Mouse (Mus musculus) embryonic facial prominence, embryonic 11.5 days (tissue): ENCODE data around the gene Serpinh1. TPM values are rescaled to one million over a fixed set of nuclear protein-coding genes. Genes with fewer than 3 reads are reported as not detected.

Experiments
- ATAC-seq: fragments of 200-750 bp; cut with Nextera tagmentation; replicated peaks from 2 replicates; pipeline ENCODE4 v1.8.0; 2017; ENCODE audit warnings: low read depth; ENCODE audit not compliant: insufficient number of reproducible peaks, low FRiP score, low TSS enrichment
- DNase-seq: peaks from one replicate; pipeline ENCODE4 v3.0.0-alpha.2; 2015; ENCODE audit warnings: low spot score
- H3K27ac ChIP-seq: fragments of 300-500 bp; sonication (generic); replicated peaks from 2 replicates; pipeline ENCODE4 v1.5.1; 2014; ENCODE audit warnings: mild to moderate bottlenecking, low read depth, low read length, control low read depth
- H3K27me3 ChIP-seq: fragments of 300-500 bp; sonication (generic); 2 replicates; pipeline ENCODE4 v1.6.1; 2014; ENCODE audit warnings: mild to moderate bottlenecking, low read length, moderate library complexity, mixed read lengths; ENCODE audit not compliant: control insufficient read depth, insufficient read depth
- H3K36me3 ChIP-seq: fragments of 300-500 bp; sonication (generic); replicated peaks from 2 replicates; pipeline ENCODE4 v1.6.1; 2014; ENCODE audit warnings: low read depth, mild to moderate bottlenecking, low read length, moderate library complexity, mixed read lengths; ENCODE audit not compliant: control insufficient read depth, insufficient read depth
- H3K4me1 ChIP-seq: fragments of 300-500 bp; sonication (generic); 2 replicates; pipeline ENCODE4 v1.6.1; 2014; ENCODE audit warnings: low read length, mixed read lengths; ENCODE audit not compliant: control insufficient read depth, insufficient read depth
- H3K4me2 ChIP-seq: fragments of 300-500 bp; sonication (generic); 2 replicates; pipeline ENCODE4 v1.6.1; 2014; ENCODE audit warnings: low read depth, mild to moderate bottlenecking, control low read depth, low read length, moderate library complexity
- H3K4me3 ChIP-seq: fragments of 300-500 bp; sonication (generic); 2 replicates; pipeline ENCODE4 v1.5.1; 2014; ENCODE audit warnings: low read depth, low read length, control low read depth
- H3K9ac ChIP-seq: fragments of 300-500 bp; sonication (generic); replicated peaks from 2 replicates; pipeline ENCODE4 v1.6.1; 2014; ENCODE audit warnings: mild to moderate bottlenecking, control low read depth, low read length
- H3K9me3 ChIP-seq: fragments of 300-500 bp; sonication (generic); replicated peaks from 2 replicates; pipeline ENCODE4 v1.6.1; 2016; ENCODE audit warnings: mild to moderate bottlenecking, low read length, inconsistent platforms, mixed read lengths; ENCODE audit not compliant: control insufficient read depth
- WGBS: fragments of 180-500 bp; shearing (Covaris S2); extraction: QIAGEN DNeasy Blood & Tissue Kit; methylation state at CpG from one replicate; pipeline ENCODE4 v1.1.7; 2014; 5-methylcytosine and 5-hydroxymethylcytosine counted together
- polyA plus RNA-seq: library from polyadenylated mRNA; unstranded; fragments of >200 nt; fragmentation: Nextera tagmentation; extraction: Ambion mirVana; gene quantifications from 2 replicates; pipeline ENCODE4 v1.2.1, GENCODE M21; 2014

The Serpinh1 gene
- 373 and 399 TPM in 2 replicates for polyA plus RNA-seq

DNA sequence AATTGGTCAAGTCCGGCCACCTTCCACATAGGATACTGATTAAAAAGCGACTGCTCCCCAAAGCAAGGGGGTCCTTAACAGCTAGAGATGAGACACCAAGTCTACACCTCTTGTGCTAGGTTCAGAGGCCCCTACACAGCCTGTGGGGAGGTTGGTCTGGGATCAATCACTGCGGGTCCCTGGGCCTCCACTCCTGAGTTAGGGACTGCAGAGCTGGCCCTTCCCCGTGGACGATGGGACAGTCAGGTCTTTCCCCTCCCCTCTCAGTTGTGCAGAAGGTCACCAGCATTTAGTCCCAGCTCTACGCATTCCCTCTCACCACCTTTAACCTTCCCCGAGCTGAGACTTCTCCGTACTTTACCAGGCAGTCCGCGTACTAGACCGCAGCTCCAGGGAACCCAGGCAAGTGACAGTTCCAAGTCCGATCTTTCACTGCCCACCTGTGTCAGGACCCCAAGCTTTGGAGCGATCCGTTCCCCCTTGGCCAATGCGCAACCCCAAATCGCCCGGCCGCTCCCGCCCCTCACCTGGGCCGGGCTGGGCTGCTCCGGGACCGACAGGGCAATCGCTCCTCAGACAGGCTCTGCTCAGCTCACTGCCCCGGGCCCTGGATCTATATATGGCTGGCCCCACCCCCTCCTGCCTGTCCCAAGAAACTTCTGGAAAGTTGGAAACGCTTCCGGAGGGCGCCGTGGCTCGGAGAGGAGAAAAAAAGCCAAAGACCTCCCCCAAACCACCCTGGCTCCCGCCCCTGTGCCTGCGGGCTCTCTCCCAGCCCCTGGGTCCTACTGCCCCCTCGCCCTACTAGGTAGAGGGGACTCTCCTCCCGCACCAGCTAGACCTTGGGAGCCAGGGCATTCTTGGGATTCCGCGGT is at the start of gene Serpinh1:
Gene Serpinh1 (minus strand): TSS at position 714 of the 875 bp plus-strand sequence.
- DNase-seq (peak; percentile 94), ATAC-seq (peak; percentile 81)
- H3K4me2 ChIP-seq: peak within 1 kb of the TSS; percentile 87
- under 1% methylated on average over 35 of the region's 35 CpGs for WGBS
- H3K9ac ChIP-seq: peak within 1 kb of the TSS; percentile 90
- H3K4me3 ChIP-seq: peak within 1 kb of the TSS; percentile 69
- H3K36me3 ChIP-seq: peaks cover 16% of the 10 kb centered on the region
- H3K9me3 ChIP-seq: no peaks in the 10 kb centered on the region
- peaks cover 30% of the 10 kb centered on the region for H3K4me1 ChIP-seq
- peak within 1 kb of the TSS; percentile 88 for H3K27ac ChIP-seq
- H3K27me3 ChIP-seq: no peaks in the 10 kb centered on the region

GRCm38 (mm10) chr7:99402477-99402876 is 49.4 kb upstream of the Serpinh1 start:
- no peak overlapping the region for H3K27ac ChIP-seq

GRCm38 (mm10) chr7:99401373-99401772 is 48.3 kb upstream of the Serpinh1 start:
- Histone ChIP-seq H3K9ac (no peak overlapping the region), H3K4me1 (peaks cover 6% of the 10 kb centered on the region), H3K27ac (no peak overlapping the region), H3K36me3 (no peaks in the 10 kb centered on the region), H3K4me3 (no peak overlapping the region), H3K4me2 (no peak overlapping the region), H3K9me3 (no peaks in the 10 kb centered on the region), H3K27me3 (no peaks in the 10 kb centered on the region)
- 50% methylated on average over 8 of the region's 8 CpGs for WGBS
- ATAC-seq (no peak), DNase-seq (peak; percentile 47)

More at GRCm38 (mm10) chr7:99402477-99402876, 49.4 kb upstream of the Serpinh1 start:
- Histone ChIP-seq H3K36me3 (no peaks in the 10 kb centered on the region), H3K4me1 (peaks cover 6% of the 10 kb centered on the region), H3K4me2 (no peak overlapping the region), H3K9me3 (no peaks in the 10 kb centered on the region), H3K27me3 (no peaks in the 10 kb centered on the region), H3K4me3 (no peak overlapping the region), H3K9ac (no peak overlapping the region)
- 79% methylated on average over 6 of the region's 6 CpGs for WGBS
- DNase-seq: no peak
- no peak for ATAC-seq

GRCm38 (mm10) chr7:99396994-99397659 is 44.1 kb upstream of the Serpinh1 start:
- DNase-seq: no peak
- no peak for ATAC-seq
- no peaks in the 10 kb centered on the region for H3K4me1 ChIP-seq
- no peak overlapping the region for H3K27ac ChIP-seq
- H3K4me2 ChIP-seq: no peak overlapping the region
- no peaks in the 10 kb centered on the region for H3K9me3 ChIP-seq
- H3K27me3 ChIP-seq: no peaks in the 10 kb centered on the region
- H3K9ac ChIP-seq: no peak overlapping the region
- H3K36me3 ChIP-seq: no peaks in the 10 kb centered on the region
- H3K4me3 ChIP-seq: no peak overlapping the region
- WGBS: 82% methylated on average over 11 of the region's 11 CpGs

DNA sequence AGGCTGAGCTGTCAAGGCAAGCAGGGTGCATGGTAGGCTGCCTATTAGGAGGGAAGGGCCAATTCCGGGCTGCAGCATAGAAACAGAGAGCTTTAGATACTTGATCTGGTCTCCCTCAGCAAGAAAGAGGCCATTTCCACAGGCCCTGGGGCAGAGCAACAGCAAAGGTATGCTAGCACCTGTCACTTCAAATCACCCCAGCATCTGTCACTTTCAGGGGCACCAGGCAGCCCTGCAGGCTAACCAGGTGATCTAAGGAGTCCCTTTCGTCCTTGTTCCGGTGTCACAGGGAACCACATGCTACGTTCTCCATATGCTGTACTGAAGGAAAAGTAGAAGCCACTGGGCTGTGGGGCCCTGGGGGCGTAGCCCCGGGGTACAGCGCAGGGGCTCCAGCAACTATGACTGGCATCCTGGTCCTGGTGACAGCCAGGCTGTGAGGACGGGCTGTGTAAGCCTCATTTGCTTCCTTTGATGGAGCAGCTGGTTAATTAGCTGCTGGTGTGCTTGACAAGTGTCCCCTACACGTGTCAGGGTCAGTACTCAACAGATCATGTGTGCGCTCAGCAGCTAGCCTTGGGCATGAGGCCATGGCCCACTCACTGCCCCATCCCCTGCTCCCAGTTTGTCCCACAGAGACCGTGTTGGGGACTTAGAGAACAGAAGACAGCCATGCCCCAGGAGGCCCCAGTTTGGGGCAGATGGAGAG is 43.0 kb upstream of the Serpinh1 start:
- DNase-seq: no peak
- H3K4me2 ChIP-seq: no peak overlapping the region
- no peak; the same call in 1 of the 2 replicates for ATAC-seq
- no peak overlapping the region for H3K9ac ChIP-seq
- no peaks in the 10 kb centered on the region for H3K4me1 ChIP-seq
- 63% methylated on average over 11 of the region's 11 CpGs for WGBS
- H3K36me3 ChIP-seq: no peaks in the 10 kb centered on the region
- H3K9me3 ChIP-seq: no peaks in the 10 kb centered on the region
- H3K27ac ChIP-seq: no peak overlapping the region
- no peaks in the 10 kb centered on the region for H3K27me3 ChIP-seq
- no peak overlapping the region for H3K4me3 ChIP-seq

DNA sequence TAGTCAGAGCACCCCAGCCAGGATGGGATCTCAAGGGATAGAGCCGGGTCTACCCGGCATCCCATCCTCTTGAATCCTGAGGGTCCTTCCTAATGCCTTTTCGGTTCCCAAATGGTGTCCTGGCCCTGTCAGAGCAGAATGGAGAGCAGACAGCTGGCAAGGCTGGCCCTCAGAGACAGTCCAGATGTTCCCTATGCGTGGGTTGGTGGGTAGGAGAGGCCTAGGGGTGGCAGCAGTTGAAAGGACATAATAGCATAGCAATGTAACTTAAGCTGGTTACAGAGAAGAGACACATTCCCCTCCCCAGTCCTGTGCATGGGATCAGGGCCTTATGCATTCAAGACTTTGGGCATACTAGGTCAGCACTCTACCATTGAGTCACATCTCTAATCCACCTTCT is 42.3 kb upstream of the Serpinh1 start:
- Histone ChIP-seq H3K4me1 (0 out of 2 replicates have a peak, but pooled peaks cover 2% of the 10 kb centered on the region), H3K27ac (no peak overlapping the region), H3K36me3 (no peaks in the 10 kb centered on the region), H3K4me3 (no peak overlapping the region), H3K4me2 (no peak overlapping the region), H3K9me3 (no peaks in the 10 kb centered on the region), H3K27me3 (no peaks in the 10 kb centered on the region), H3K9ac (no peak overlapping the region)
- no peak for ATAC-seq
- WGBS: 79% methylated on average over 4 of the region's 4 CpGs
- no peak for DNase-seq

GRCm38 (mm10) chr7:99393711-99394325 is 40.8 kb upstream of the Serpinh1 start:
- no peak for ATAC-seq
- Histone ChIP-seq H3K27ac (no peak overlapping the region), H3K9ac (no peak overlapping the region), H3K36me3 (no peaks in the 10 kb centered on the region), H3K4me3 (no peak overlapping the region), H3K27me3 (no peaks in the 10 kb centered on the region), H3K4me1 (0 out of 2 replicates have a peak, but pooled peaks cover 2% of the 10 kb centered on the region), H3K4me2 (no peak overlapping the region), H3K9me3 (no peaks in the 10 kb centered on the region)
- DNase-seq: no peak
- 82% methylated on average over 13 of the region's 13 CpGs for whole genome bisulfite sequencing
